Mouse (Mus musculus) thymus, postnatal 36 days (tissue): ENCODE measurements around the gene Srp68.
A peak's percentile ranks its signal among the peaks of the same experiment; 100 is the strongest.

ENCODE experiments used
- DNase-seq, 2 experiments: peaks; one replicate each; pipeline ENCODE4 v3.0.0; 2022; ENCODE audit warnings: mixed read lengths in 2 of 2

Gene Srp68

GRCm38 (mm10) chr11:116274045-116274666 is at the start of gene Srp68:
Srp68 (minus strand) TSS chr11:116274217.
- peak; percentile 89 to 90 for DNase-seq

- DNase-seq: peak; percentile 83 to 84
These were observed 45.0 kb upstream of the Srp68 start for GRCm38 (mm10) chr11:116318719-116319659.

GRCm38 (mm10) chr11:116312359-116312758 is 38.3 kb upstream of the Srp68 start:
- no peak for DNase-seq

GRCm38 (mm10) chr11:116311169-116311568 is 37.2 kb upstream of the Srp68 start:
- no peak for DNase-seq

GRCm38 (mm10) chr11:116309601-116310000 is 35.6 kb upstream of the Srp68 start:
- no peak for DNase-seq

- no peak for DNase-seq
These were observed 33.9 kb upstream of the Srp68 start for GRCm38 (mm10) chr11:116307762-116308531.

- DNase-seq: no peak
These were observed 33.2 kb upstream of the Srp68 start, which contains the start of gene Exoc7 for GRCm38 (mm10) chr11:116307019-116307725. Exoc7 (minus strand) TSS chr11:116307233.

GRCm38 (mm10) chr11:116306126-116306982 is 32.3 kb upstream of the Srp68 start:
- DNase-seq: peak; percentile 94 to 96

- no peak for DNase-seq
These were observed 31.4 kb upstream of the Srp68 start for GRCm38 (mm10) chr11:116305423-116305822.

GRCm38 (mm10) chr11:116298621-116299020 is 24.6 kb upstream of the Srp68 start:
- DNase-seq: no peak

GRCm38 (mm10) chr11:116298221-116298620 is 24.2 kb upstream of the Srp68 start:
- no peak for DNase-seq

GRCm38 (mm10) chr11:116297017-116297416 is 23.0 kb upstream of the Srp68 start:
- DNase-seq: no peak

- no peak for DNase-seq
These were observed 22.2 kb upstream of the Srp68 start for GRCm38 (mm10) chr11:116296191-116296734.

- DNase-seq: peak; percentile 44 to 48
These were observed 20.3 kb upstream of the Srp68 start for GRCm38 (mm10) chr11:116294319-116294718.

GRCm38 (mm10) chr11:116293538-116294137 is 19.6 kb upstream of the Srp68 start:
- no peak for DNase-seq

- no peak for DNase-seq
These were observed 18.4 kb upstream of the Srp68 start for GRCm38 (mm10) chr11:116292401-116292800.

- no peak for DNase-seq
These were observed 16.5 kb upstream of the Srp68 start for GRCm38 (mm10) chr11:116290556-116290955.

GRCm38 (mm10) chr11:116287351-116287750 is 13.3 kb upstream of the Srp68 start:
- DNase-seq: no peak

- DNase-seq: no peak
These were observed 11.8 kb upstream of the Srp68 start for GRCm38 (mm10) chr11:116285770-116286191.

- no peak for DNase-seq
These were observed 10.0 kb upstream of the Srp68 start for GRCm38 (mm10) chr11:116283982-116284381.
